Mouse (Mus musculus) urinary bladder, postnatal 4 days (tissue): ENCODE measurements around the gene F3.

Source experiments
- DNase-seq, 2 experiments: peaks; one replicate each; pipeline ENCODE4 v3.0.0; 2021 to 2022; ENCODE audit warnings: low spot score in 2 of 2

F3 gene

DNA sequence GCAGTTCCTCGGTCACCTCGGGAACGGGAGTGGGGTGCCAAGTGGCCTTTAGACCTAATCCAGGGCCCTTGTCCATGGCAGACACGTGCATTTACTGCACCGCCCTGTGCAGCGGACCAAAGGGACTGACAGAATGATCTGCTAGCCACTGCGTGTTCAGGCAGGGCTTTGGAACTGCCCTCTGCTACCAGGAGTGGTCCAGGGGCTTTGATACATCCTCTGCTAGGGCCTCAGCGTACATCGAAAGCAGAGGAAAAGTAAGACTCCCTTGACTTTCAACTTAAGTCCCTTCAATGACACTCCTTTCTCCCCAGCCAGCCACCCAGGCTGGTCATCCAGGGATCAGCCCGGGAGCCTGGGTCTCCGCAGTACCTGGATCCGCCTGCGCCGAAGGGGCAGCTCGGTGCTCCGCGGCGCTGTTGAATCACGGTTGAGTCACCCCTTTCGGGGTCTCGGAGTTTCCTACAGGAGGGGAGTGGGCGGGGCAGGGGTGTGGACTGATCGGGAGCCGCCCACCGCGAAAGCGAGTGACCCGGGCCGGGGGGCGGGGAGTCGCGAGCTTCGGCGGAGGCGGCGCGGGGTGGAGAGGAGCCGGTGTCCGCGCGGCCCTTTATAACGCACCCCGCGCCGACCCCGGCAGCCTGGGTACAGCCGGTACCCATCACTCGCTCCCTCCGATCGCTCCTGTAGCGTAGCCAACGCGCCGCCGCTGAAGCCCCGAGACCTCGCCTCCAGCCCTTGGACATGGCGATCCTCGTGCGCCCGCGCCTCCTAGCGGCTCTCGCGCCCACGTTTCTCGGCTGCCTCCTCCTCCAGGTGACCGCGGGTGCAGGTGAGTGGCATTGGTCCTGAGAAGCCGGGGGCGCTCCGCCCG lies at the start of gene F3:
Gene F3, plus strand, starts transcription at position 567 of the 874 bp plus-strand sequence.
- DNase-seq: peak; percentile 79 to 86

DNA sequence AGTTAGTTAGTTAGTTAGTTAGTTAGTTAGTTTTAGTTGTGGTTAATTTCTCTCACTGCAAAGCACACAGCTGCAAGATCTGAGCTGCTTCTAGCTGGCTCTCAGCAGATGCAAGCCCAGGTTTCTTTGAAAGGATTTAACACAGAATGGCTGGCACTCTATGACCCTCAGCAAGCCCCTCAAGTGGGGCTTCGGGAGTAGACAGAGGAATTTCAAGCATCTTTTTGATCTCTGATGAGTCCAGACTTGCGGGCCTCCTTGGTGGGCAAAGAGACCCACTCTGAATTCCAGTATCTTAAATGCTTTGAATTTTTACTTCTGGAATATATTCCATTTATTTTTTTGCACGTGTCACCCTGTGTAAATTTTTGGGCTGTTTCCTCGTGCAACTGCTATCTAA lies 44.4 kb upstream of the F3 start:
- no peak for DNase-seq

GRCm38 (mm10) chr3:121679443-121679842 lies 43.9 kb upstream of the F3 start:
- no peak for DNase-seq

DNA sequence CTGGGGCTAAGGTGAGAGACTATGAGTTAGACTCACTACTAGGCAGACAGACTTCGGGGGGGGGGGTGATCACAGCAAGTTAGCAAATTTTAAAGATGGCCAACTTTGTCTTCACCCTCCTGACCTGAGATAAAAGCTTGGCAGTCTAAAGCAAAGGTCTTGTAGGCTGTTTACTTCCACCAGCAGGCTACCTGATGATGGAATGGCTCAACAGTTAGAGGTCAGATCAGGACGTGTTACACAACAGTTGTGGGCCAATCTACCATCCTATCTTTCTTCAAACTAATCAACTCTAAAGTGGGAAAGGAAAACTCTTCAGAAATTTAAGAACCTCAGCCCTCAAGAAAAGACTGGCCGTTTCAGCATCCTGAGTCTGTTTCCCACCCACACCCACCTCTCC lies 43.1 kb upstream of the F3 start:
- no peak for DNase-seq

- DNase-seq: no peak
These were observed 40.6 kb upstream of the F3 start for GRCm38 (mm10) chr3:121682439-121683411.

- DNase-seq: no peak
These were observed 38.8 kb upstream of the F3 start for GRCm38 (mm10) chr3:121684552-121684951.

GRCm38 (mm10) chr3:121684963-121685362 lies 38.4 kb upstream of the F3 start:
- no peak for DNase-seq

GRCm38 (mm10) chr3:121685985-121686384 lies 37.4 kb upstream of the F3 start:
- no peak for DNase-seq

DNA sequence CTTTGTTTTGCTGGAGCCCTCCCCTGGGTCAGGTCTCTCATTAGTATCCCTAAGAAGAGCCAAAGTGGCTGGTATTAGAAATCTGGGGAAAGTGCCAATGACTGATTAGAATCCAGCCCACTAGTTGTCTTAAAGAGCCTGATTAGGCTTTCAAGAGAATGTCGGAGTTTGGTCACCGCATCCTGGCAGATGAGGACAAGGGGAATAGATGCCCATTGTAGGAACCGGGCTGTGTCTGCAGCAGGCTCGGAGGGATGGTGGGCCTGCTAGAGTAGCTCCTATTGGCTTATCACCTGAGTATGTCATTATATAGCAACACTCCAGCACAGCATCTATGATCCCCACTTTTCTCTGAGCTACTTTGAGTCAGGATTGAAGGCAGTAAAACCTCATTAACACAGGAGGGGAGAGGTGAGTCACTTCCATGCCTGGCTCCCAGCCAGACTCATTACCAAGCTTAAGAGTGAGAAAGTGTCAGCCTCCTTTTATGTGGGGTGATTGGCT lies 36.9 kb upstream of the F3 start:
- DNase-seq: no peak

DNA sequence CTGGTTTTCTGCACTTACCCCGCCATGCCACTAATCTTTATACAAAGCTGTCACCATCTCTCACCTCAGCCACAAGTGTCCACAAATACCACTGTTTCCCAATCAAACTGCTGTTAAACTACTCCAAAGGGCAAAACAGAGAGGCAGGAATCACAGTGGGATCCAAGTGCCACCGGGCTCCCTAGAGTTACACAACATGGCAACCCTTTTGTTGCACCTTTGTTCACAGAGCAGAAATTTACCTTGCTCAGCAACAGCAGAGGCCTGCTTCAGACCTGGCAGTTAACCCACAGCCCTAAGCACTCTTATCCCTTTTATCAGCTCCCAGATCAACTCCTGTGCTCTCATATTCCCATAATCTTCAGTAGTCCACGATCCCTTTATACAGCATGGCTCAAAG lies 35.6 kb upstream of the F3 start:
- DNase-seq: no peak

- DNase-seq: no peak
These were observed 34.3 kb upstream of the F3 start for GRCm38 (mm10) chr3:121689029-121689428.

- DNase-seq: no peak
These were observed 33.6 kb upstream of the F3 start for GRCm38 (mm10) chr3:121689697-121690096.

DNA sequence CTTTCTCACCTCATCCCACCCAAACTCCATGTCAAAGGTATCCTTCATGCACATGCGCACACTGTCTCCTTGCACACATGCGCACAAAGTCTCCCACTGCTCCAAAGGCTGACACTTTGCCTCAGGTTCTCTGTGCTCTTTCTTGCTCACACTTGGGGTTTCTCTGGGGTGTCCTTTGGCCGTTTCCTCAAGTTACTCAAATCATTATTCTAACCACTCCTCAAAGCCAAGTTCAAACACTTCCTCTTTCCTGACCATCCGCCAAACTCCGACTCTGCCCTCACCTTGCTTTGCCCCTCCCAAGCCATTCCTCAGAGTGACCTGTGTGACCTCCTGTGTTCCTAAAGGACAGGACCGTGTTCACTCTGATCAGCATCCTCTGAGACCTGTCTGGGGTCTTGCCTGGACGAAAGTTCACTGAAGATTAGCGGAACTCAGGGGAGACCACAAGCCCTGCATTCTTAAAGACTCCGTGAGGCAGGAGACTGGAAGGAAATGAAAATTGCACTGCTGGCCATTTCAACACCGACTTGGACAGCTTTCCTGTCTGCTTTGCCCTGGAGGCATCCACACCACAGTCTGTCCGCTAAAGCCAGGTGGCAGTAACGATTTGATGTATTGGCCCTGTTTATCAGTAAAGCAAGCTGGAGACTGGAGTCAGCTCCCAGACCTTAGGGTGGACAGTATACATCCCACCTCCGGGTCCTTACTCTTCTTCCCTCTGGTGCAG lies 30.2 kb upstream of the F3 start:
- DNase-seq: no peak

DNA sequence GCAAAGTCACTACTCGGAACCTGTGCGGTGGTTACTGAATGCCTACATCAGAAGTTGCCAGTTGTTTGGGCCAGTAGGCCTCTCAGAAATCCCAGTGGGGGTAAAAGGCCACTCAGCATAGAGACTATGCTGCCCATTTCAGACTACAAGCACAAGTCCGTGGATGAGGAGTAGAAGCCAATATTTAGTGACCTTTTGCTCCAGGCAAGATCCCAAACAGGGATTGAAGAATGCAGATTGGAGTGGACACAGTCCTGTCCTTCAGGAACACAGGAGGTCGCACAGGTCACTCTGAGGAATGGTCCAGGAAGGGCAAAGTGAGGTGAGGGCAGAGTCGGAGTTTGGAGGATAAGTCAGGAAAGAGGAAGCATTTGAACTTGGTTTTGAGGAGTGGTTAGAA lies 29.6 kb upstream of the F3 start:
- DNase-seq: no peak

GRCm38 (mm10) chr3:121697169-121697568 lies 26.2 kb upstream of the F3 start:
- DNase-seq: no peak

- DNase-seq: no peak
These were observed 23.9 kb upstream of the F3 start for GRCm38 (mm10) chr3:121699401-121699800.

GRCm38 (mm10) chr3:121699849-121700248 lies 23.5 kb upstream of the F3 start:
- no peak for DNase-seq

GRCm38 (mm10) chr3:121700364-121700952 lies 22.9 kb upstream of the F3 start:
- no peak for DNase-seq

DNA sequence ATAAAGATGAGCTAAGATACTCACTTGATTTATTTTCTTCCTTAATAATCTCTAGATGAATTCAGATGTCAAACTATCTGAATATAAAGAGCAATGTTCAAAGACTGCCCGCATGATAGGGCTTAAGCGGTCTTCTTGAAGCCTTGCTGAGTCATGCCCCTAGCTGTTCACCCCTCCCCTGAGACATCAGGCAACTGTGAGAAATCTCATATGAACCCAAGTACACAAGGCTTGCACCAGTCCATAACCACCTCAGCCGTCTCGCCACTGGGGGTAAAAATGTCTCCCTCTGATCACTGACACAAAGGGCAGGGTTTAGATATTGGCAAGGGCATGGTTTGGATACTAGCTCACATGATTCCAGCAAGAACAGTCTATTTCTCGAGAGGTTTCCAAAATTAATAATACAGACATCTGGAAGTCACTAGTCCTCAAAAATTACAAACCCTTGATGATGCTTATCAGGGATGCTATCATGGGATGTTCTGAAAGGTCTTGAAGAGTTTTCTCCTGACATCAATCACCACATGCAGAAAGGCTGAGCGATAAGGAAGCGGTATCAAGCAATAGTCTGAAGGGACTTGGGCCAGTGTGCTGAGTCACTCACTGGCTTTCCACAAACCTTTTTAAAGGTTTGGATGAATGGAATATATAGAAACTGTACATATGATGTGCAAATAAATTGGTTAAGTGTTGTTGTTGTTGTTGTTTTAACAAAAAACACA lies 20.0 kb upstream of the F3 start:
- DNase-seq: no peak

GRCm38 (mm10) chr3:121703880-121704243 lies 19.5 kb upstream of the F3 start:
- no peak for DNase-seq

DNA sequence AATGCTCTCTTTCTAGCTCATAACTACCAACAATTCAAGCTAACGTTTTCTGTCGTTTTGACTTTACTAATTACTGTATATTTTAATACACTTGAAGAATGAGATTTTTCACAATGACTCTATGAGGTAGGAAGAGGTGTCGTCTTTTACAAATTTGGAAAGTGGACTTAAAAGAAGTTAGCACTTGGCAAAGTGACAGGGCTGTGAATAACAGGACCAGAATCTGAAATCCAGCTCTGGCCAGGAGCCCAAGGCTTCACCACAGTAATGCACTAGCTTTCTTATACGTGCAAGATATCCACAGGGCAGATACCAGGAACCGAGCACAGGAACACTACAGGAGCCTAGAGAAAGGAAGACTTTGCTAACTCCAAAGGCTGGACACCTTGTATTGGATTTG lies 17.2 kb upstream of the F3 start:
- no peak for DNase-seq
